Mouse (Mus musculus) liver, embryonic 13.5 days (tissue): ENCODE measurements around the gene Gm17617. TPM values are rescaled to one million over a fixed set of nuclear protein-coding genes. Genes with fewer than 3 reads are reported as not detected.

ENCODE experiments used
- ATAC-seq: fragments of 200-750 bp; cut with Nextera tagmentation; 2 replicates; pipeline ENCODE4 v1.8.0; 2017; ENCODE audit warnings: low read depth, mild to moderate bottlenecking, moderate number of reproducible peaks, moderate library complexity
- DNase-seq: peaks from one replicate; pipeline ENCODE4 v3.0.0; 2022
- H3K27ac ChIP-seq: fragments of 300-500 bp; sonication (generic); 2 replicates; pipeline ENCODE4 v1.5.1; 2015; ENCODE audit warnings: moderate library complexity, mild to moderate bottlenecking, inconsistent platforms
- H3K27me3 ChIP-seq: fragments of 300-500 bp; sonication (generic); 2 replicates; pipeline ENCODE4 v1.6.1; 2015; ENCODE audit warnings: mild to moderate bottlenecking, inconsistent platforms
- H3K36me3 ChIP-seq: fragments of 300-500 bp; sonication (generic); 2 replicates; pipeline ENCODE4 v1.6.1; 2015; ENCODE audit warnings: mild to moderate bottlenecking, inconsistent platforms
- H3K4me1 ChIP-seq: fragments of 300-500 bp; sonication (generic); replicated peaks from 2 replicates; pipeline ENCODE4 v1.6.1; 2015; ENCODE audit warnings: inconsistent platforms
- H3K4me2 ChIP-seq: fragments of 300-500 bp; sonication (generic); 2 replicates; pipeline ENCODE4 v1.6.1; 2015; ENCODE audit warnings: inconsistent platforms, mild to moderate bottlenecking, moderate library complexity
- H3K4me3 ChIP-seq: fragments of 300-500 bp; sonication (generic); replicated peaks from 2 replicates; pipeline ENCODE4 v1.5.1; 2015; ENCODE audit warnings: mild to moderate bottlenecking, inconsistent platforms
- H3K9ac ChIP-seq: fragments of 300-500 bp; sonication (generic); 2 replicates; pipeline ENCODE4 v1.6.1; 2015; ENCODE audit warnings: mild to moderate bottlenecking, inconsistent platforms
- H3K9me3 ChIP-seq: fragments of 300-500 bp; sonication (generic); replicated peaks from 2 replicates; pipeline ENCODE4 v1.6.1; 2016; ENCODE audit warnings: inconsistent platforms
- WGBS: fragments of 180-500 bp; shearing (Covaris S2); methylation state at CpG from one replicate; pipeline ENCODE4 v1.1.7; 2015; ENCODE audit not compliant: insufficient replicate concordance; 5-methylcytosine and 5-hydroxymethylcytosine counted together
- polyA plus RNA-seq: library from polyadenylated mRNA; unstranded; fragments of >200 nt; fragmentation: Nextera tagmentation; extraction: Ambion mirVana; gene quantifications from 2 replicates; pipeline ENCODE4 v1.2.1, GENCODE M21; 2015

The Gm17617 gene
- not detected in 2 replicates for polyA plus RNA-seq

DNA sequence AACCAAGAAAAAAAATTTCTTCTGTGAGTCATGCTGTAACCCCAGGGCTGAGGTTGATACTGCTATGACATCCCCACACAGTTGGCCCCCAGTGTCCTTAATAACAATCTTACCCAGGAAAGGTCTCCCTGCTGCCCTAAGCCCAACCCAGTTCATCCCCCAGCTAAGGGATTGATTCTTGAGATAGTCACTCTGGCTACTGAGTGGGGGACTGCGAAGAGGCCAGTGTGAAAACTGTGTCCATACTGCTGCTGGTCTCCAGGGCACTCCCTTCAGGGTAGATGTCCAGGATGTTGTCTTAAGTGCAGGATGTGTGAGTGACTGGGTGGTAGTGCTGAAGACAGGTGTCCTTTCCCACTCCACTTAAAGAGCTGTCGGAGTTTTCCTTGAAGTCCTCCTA lies at the start of gene Gm17617:
Gene Gm17617 (minus strand): TSS at position 101 of the 400 bp plus-strand sequence.
- no peak within 1 kb of the TSS for H3K9ac ChIP-seq
- no peak within 1 kb of the TSS for H3K4me3 ChIP-seq
- peaks cover 11% of the 10 kb centered on the region for H3K4me1 ChIP-seq
- H3K4me2 ChIP-seq, result no peak within 1 kb of the TSS
- H3K36me3 ChIP-seq, result peaks cover 51% of the 10 kb centered on the region
- DNase-seq, result no peak
- H3K27me3 ChIP-seq, result no peaks in the 10 kb centered on the region
- H3K27ac ChIP-seq, result no peak within 1 kb of the TSS
- ATAC-seq, result no peak
- no peaks in the 10 kb centered on the region for H3K9me3 ChIP-seq
- WGBS, result 95% methylated on average over 2 of the region's 2 CpGs

DNA sequence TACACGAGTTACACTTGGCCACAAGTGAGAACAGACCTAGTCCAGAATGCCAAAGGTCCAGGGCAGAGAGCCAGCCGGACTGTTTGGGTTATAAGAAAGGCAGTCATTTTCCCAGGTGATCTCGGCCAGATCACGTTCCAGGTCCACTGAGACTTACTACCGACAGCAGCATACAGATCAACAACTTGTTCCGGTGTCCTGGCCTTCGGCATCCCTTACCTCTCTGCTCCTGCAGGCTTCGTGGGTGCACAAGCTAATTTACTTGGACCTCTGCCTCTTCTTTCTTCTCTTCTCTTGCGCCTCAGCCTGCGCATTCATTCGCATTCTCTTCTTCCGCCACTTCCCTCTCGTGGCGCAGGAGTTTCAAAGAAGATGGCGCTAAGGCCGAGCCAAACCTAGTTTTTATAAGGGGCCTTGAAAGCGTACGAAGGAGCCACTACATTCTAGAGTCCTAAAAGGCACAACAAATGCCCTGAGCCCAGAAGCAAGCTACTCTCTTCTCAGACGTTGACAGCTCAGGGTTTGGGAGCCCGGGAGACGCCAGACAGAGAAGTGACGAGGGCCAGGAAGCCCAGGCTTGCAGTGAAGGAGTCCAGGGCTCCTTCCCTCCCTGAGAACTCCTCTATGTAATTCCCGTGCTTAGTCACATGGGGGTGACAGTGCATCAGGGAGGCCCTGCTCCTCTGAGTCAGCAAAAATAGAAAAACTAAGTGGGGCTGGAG lies 49.0 kb upstream of the Gm17617 start:
- peak; percentile 59 for DNase-seq
- peaks cover 28% of the 10 kb centered on the region for H3K4me1 ChIP-seq
- H3K9me3 ChIP-seq, result no peaks in the 10 kb centered on the region
- whole genome bisulfite sequencing, result 9% methylated on average over 23 of the region's 23 CpGs
- ATAC-seq, result peak; percentile 89
- H3K36me3 ChIP-seq, result no peaks in the 10 kb centered on the region
- peak overlapping the region; percentile 68 for H3K4me2 ChIP-seq
- peak overlapping the region; percentile 70 for H3K9ac ChIP-seq
- peak overlapping the region; percentile 84 for H3K27ac ChIP-seq
- no peaks in the 10 kb centered on the region for H3K27me3 ChIP-seq
- H3K4me3 ChIP-seq, result peak overlapping the region; percentile 53

DNA sequence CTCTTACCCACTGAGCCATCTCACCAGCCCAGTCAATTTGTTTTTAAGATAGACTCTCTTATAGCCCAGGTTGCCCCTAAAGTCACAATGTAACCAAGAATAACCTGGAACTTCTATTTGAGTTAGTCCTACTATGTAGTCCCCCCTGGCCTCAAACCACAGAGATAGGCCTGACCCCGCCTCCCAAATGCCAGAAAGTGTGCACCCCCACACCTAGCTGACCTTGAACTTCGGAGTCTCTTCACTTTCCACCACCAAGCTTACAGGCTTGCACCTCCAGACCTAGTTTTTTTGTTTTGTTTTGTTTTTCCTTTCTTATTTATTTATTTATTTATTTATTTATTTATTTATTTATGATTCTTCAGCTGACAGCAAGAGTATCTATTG lies 48.4 kb upstream of the Gm17617 start:
- 39% methylated on average over 2 of the region's 2 CpGs for WGBS
- H3K27me3 ChIP-seq, result no peaks in the 10 kb centered on the region
- no peaks in the 10 kb centered on the region for H3K9me3 ChIP-seq
- DNase-seq (no peak), ATAC-seq (no peak)
- no peaks in the 10 kb centered on the region for H3K36me3 ChIP-seq
- peak overlapping the region; percentile 84 for H3K27ac ChIP-seq
- H3K4me1 ChIP-seq, result peaks cover 28% of the 10 kb centered on the region
- H3K4me2 ChIP-seq, result peak overlapping the region; percentile 68
- H3K4me3 ChIP-seq, result peak overlapping the region; percentile 53
- peak overlapping the region; percentile 70 for H3K9ac ChIP-seq

DNA sequence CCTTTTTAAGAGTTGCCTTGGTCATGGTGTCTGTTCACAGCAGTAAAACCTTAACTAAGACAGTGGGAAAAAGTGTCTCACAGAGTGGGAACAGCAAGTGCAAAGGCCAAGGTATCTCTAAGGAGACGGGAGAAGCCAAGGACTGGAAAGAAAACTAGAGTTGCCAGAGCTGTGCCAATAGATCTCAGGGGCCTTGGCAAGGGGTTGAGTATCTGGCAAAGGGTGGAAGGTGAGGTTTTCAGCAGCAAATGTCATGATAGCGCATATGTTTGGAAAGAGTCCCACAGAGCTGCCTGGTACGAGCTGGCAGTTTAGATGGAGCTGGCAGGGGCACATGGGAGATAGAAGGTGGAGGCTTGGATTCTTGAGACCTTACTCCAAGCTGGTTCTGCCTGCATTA lies 46.2 kb upstream of the Gm17617 start:
- DNase-seq (no peak), ATAC-seq (no peak)
- Histone ChIP-seq H3K36me3 (no peaks in the 10 kb centered on the region), H3K27ac (no peak overlapping the region), H3K27me3 (no peaks in the 10 kb centered on the region), H3K9ac (no peak overlapping the region), H3K9me3 (no peaks in the 10 kb centered on the region), H3K4me2 (no peak overlapping the region), H3K4me3 (no peak overlapping the region), H3K4me1 (peaks cover 28% of the 10 kb centered on the region)
- 80% methylated on average over 3 of the region's 3 CpGs for WGBS

DNA sequence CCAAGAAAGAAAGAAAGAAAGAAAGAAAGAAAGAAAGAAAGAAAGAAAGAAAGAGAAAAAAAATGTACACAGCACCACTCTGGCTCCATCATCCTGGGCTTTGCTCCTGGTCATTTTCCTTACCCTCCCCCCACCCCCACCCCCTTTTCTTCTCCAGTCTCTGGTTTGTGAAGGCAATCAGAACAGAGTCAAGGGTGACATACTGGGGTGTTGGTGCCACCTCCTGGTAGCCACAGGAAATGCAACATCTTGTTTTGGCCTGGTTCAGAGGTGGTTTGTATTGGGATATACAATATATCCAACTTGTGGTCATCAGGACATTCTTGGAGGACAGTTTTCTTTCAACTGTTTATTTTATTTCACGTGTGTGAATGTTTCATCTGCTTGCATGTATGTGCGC lies 45.2 kb upstream of the Gm17617 start:
- no peaks in the 10 kb centered on the region for H3K27me3 ChIP-seq
- no peaks in the 10 kb centered on the region for H3K9me3 ChIP-seq
- ATAC-seq, result no peak
- no peak overlapping the region for H3K4me2 ChIP-seq
- H3K9ac ChIP-seq, result no peak overlapping the region
- no peak overlapping the region for H3K4me3 ChIP-seq
- H3K36me3 ChIP-seq, result no peaks in the 10 kb centered on the region
- 39% methylated on average over 2 of the region's 2 CpGs for WGBS
- DNase-seq, result peak; percentile 51
- no peak overlapping the region for H3K27ac ChIP-seq
- H3K4me1 ChIP-seq, result peaks cover 24% of the 10 kb centered on the region

DNA sequence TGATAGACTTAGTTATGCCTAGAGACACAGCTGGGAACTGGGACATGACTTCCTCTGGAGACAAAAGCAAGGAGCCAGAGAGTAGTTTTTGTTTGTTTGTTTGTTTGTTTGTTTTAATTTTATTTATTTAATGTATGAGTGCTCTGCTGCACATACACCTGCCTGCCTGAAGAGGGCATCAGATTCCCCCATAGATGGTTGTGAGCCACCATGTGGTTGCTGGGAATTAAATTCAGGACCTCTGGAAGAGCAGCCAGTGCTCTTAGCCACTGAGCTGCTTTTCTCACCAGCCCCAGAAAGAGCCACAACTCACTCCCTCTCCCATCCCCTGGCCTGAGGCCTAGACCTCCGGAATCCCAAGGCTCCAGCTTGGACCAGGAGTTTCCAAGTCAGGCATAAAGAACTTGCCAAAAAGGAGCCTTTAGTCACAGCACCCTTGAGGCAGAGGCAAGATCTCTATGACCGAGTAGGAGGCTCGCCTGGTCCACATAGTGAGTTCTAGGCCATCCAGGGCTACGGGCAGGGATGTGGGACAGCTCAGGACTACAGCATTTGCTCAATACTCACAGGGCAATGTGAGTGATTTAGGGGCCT lies 44.7 kb upstream of the Gm17617 start:
- no peak overlapping the region for H3K9ac ChIP-seq
- H3K27me3 ChIP-seq, result no peaks in the 10 kb centered on the region
- DNase-seq, result no peak
- H3K9me3 ChIP-seq, result no peaks in the 10 kb centered on the region
- H3K36me3 ChIP-seq, result no peaks in the 10 kb centered on the region
- H3K27ac ChIP-seq, result no peak overlapping the region
- no peak overlapping the region for H3K4me3 ChIP-seq
- WGBS, result 58% methylated on average over 4 of the region's 4 CpGs
- ATAC-seq, result no peak
- H3K4me2 ChIP-seq, result no peak overlapping the region
- peaks cover 19% of the 10 kb centered on the region for H3K4me1 ChIP-seq

DNA sequence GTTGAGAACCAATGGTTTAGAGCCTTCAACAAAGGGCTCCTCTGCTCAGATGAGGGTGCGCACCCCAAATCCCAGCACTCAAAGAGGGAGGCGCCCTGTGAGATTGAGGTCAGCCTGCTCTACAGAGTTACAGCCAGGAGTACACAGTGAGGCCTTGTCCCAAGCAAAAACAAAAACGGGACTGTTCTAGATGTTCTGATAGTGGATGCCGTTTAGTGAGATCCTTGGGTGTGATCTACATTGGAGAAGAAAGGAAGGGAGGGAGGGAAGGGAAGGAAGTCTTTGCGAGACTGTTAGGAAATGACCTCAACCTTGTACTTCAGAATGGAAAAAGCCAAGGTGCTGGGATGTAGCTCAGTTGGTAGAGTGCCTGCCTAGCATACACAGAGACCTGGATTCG lies 42.9 kb upstream of the Gm17617 start:
- Histone ChIP-seq H3K27me3 (peaks cover 4% of the 10 kb centered on the region; the same call in 1 of the 2 replicates), H3K36me3 (no peaks in the 10 kb centered on the region), H3K9me3 (no peaks in the 10 kb centered on the region), H3K27ac (no peak overlapping the region), H3K9ac (no peak overlapping the region), H3K4me2 (no peak overlapping the region), H3K4me1 (peaks cover 17% of the 10 kb centered on the region), H3K4me3 (no peak overlapping the region)
- WGBS, result 52% methylated on average over 6 of the region's 6 CpGs
- DNase-seq (no peak), ATAC-seq (no peak)

DNA sequence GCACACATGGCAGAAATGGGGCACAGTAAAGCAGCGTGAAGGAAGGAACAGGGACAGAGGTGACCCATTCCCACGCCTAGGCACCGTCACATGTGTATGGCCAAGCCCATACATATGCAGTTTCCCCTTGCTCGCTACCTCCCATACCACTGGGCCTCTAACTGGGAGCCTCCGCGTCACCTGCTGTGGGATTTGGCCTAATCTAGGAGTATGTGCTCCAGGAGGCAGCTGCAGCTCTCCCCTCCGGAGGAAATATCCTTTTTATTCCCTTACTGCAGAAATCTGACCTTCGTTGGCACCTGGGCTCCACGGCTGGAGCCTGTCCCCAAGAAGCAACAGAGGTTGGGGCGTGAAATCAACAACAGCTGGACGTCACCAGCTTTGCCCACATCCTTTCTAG lies 41.0 kb upstream of the Gm17617 start:
- no peak overlapping the region for H3K4me2 ChIP-seq
- H3K27ac ChIP-seq, result no peak overlapping the region
- H3K4me3 ChIP-seq, result no peak overlapping the region
- H3K27me3 ChIP-seq, result peaks cover 4% of the 10 kb centered on the region; the same call in 1 of the 2 replicates
- WGBS, result 73% methylated on average over 11 of the region's 11 CpGs
- H3K36me3 ChIP-seq, result no peaks in the 10 kb centered on the region
- peaks cover 12% of the 10 kb centered on the region for H3K4me1 ChIP-seq
- ATAC-seq (no peak), DNase-seq (no peak)
- no peaks in the 10 kb centered on the region for H3K9me3 ChIP-seq
- no peak overlapping the region for H3K9ac ChIP-seq

DNA sequence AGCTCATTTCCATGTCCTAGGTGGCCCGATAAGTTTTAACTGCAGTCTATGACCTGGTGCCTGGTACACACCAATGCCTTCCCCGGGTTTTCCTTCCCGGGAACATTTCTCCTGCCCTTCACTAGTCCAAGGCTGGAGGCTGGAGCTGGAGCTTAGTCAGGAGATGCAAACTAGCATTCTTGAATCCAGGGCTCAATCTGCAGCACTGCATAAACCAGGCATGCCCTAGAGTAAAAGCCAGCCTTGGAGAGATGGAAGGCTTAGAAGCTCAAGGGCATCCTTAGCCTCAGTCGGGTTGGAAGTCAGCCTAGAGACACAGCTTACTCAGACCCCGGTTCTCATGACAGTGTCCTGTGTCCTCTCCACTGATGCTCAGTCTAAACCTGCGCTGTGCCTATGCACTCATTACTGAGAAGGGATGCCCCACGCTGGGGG lies 39.0 kb upstream of the Gm17617 start:
- ATAC-seq, result no peak
- Histone ChIP-seq H3K9ac (no peak overlapping the region), H3K9me3 (no peaks in the 10 kb centered on the region), H3K27me3 (peaks cover 4% of the 10 kb centered on the region; the same call in 1 of the 2 replicates), H3K4me2 (peak overlapping the region; percentile 44), H3K4me1 (peaks cover 12% of the 10 kb centered on the region), H3K36me3 (no peaks in the 10 kb centered on the region), H3K4me3 (no peak overlapping the region), H3K27ac (no peak overlapping the region)
- 41% methylated on average over 7 of the region's 7 CpGs for WGBS
- no peak for DNase-seq

DNA sequence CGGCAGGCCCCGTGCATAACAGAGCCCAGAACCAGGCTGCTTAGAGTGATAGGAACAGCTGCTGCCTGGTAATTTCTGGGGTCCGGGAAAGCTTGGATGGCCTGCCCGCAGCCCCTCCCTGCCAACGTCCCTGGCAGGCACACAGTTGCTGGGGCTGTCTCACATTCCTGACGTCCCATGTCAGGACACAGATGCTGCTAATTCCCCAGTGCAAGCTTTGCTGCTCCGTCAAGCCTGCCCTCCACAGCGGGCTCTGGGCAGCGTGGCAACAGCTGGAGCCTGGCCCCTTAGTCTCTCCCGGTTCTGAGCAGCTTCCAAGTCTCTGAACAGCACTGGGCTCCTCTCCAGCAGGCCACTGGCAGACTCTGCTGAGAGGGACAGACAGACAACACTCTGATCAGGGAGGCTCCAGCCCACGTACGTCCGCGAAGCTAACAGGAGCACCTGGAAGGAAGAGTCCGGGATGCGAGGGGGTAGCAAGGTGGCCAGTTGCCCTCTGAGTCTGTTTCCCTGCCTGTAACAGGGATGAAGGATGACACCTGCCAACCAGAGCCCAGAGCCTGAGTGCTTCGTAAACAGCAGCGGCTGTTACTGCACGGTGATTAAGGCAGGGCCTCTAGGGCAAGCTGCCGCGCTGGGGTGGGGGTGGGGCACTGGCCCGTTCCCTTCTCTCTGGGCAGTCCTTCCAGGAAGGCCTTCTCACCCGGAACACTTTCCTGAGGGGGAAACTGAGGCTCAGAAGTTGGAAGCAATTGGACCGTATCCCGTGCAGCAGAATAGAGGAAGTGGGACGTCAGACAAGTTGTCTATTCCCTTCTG lies 38.4 kb upstream of the Gm17617 start:
- H3K4me2 ChIP-seq, result peak overlapping the region; percentile 44
- H3K4me3 ChIP-seq, result no peak overlapping the region
- DNase-seq (no peak), ATAC-seq (no peak)
- H3K9ac ChIP-seq, result peak overlapping the region; percentile 22; the same call in 1 of the 2 replicates
- peaks cover 12% of the 10 kb centered on the region for H3K4me1 ChIP-seq
- H3K9me3 ChIP-seq, result no peaks in the 10 kb centered on the region
- H3K36me3 ChIP-seq, result no peaks in the 10 kb centered on the region
- 35% methylated on average over 26 of the region's 26 CpGs for WGBS
- H3K27ac ChIP-seq, result no peak overlapping the region
- peaks cover 4% of the 10 kb centered on the region; the same call in 1 of the 2 replicates for H3K27me3 ChIP-seq

DNA sequence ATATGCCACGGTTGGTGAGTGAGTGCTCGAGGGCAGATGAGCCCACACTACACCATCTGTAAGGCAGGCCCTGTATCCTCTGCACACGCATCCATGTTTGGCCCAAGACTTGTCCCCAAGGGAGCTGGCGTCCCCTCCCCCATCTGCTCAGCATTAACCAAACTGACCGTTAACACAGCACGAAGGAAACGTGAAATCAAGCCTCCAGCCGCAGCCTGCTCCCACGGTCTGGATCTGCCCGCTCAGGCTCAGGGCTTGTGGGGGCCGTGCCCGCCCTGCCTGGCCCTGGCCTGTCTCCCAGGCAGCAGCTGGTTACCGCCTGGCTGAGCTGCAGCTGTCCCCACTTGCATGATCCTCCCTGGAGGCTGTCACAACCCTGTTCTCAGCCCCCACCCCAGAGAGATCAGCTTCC lies 35.6 kb upstream of the Gm17617 start:
- H3K27ac ChIP-seq, result no peak overlapping the region
- H3K4me2 ChIP-seq, result no peak overlapping the region
- WGBS, result 77% methylated on average over 13 of the region's 13 CpGs
- H3K4me1 ChIP-seq, result peaks cover 12% of the 10 kb centered on the region
- H3K9ac ChIP-seq, result no peak overlapping the region
- no peaks in the 10 kb centered on the region for H3K9me3 ChIP-seq
- DNase-seq, result no peak
- H3K27me3 ChIP-seq, result peaks cover 4% of the 10 kb centered on the region; the same call in 1 of the 2 replicates
- H3K36me3 ChIP-seq, result no peaks in the 10 kb centered on the region
- H3K4me3 ChIP-seq, result no peak overlapping the region
- no peak for ATAC-seq
